Mouse (Mus musculus) right cerebral cortex, adult 2 months (tissue): Measurements from ENCODE around the gene Sulf2.
A peak's percentile ranks its signal among the peaks of the same experiment; 100 is the strongest.

Experiments used
- DNase-seq, 2 experiments: peaks; one replicate each; pipeline ENCODE4 v3.0.0; 2021 to 2022; ENCODE audit warnings: low spot score in 2 of 2

The Sulf2 gene

DNA sequence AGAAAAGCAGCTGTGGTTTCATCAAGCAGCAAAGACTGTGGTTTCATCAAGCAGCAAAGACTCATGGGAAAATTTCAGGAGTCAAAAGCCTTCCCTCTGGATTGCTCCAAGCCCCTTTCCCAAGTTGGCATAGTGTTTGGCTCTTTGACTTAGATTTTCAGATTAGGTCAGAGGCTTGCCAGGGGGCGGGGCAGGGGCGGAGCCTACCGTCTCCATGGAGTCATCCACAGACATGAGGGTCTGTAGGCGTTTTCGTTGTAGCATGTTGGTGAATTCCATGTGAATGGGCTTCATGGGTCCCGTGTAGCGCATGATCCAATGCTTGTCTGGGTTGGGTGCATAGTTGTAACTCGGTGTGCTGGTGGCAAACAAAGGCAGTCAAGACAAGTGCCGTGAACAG lies 66.5 kb downstream of the Sulf2 start:
- no peak for DNase-seq

GRCm38 (mm10) chr2:166086457-166087233 lies 68.8 kb downstream of the Sulf2 start:
- no peak for DNase-seq

DNA sequence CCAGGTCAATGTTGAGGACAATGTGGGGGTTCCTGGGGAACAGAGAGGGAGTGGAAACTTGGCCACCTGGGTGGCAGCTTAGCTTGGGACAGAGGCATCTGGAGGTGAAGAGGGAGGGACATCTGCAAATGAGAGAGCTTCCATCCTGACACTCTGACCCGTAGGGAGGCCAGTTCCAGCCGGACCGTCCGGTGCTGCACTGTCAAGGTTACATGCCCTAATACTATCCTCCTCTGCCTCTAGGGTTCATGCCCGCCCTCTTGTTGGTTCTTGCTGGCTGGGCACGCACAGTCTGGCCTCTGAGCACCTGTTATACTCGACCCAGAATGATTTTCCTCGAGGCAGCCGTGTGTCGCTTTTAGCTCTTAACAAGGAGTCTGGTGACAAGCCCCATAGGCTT lies 69.7 kb downstream of the Sulf2 start:
- DNase-seq, result no peak

DNA sequence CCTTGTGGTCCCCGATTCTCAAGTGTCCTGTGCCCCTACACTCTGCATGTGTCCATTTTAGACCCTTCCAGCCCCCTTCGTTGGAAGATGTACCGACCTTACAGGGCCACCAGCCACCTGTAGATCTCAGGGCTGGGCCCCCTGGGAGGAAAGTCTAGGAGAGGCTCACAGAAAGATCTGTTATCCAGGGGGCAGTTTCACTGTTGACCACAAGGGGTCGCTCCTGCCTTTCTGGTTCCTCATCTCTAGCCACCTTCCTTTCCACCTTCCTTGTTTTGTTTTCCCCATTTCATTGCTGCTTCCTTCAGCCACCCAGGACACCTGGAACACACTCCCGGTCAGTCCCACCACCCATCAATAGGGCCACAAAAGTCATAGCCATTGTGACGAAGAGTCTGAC lies 70.5 kb downstream of the Sulf2 start:
- DNase-seq, result peak; percentile 72 to 77

- DNase-seq, result no peak
These were observed 71.4 kb downstream of the Sulf2 start for GRCm38 (mm10) chr2:166084111-166084510.

GRCm38 (mm10) chr2:166083542-166084031 lies 71.9 kb downstream of the Sulf2 start:
- no peak for DNase-seq

GRCm38 (mm10) chr2:166082661-166083060 lies 72.8 kb downstream of the Sulf2 start:
- no peak for DNase-seq

DNA sequence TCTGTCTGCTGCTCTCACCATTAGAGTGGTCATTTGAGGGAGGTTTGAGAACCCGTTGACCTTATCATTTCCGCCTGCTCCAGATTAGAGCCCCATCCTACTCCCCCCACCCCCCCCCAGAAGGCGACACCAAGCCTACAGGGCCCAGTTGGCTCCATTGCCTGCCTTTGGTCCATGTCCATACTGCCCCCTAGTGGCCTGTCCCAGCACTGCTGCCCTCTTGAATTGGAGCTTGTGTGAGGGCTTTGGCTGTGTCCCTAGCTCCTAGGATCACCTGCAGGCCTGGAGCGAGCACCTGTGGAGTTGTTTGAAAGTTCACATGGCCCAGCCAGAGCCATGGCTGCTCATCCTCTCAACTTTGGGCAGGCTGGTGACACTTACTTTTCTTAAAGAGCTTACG lies 73.3 kb downstream of the Sulf2 start:
- DNase-seq, result peak; percentile 80 to 81

- no peak for DNase-seq
These were observed 74.3 kb downstream of the Sulf2 start for GRCm38 (mm10) chr2:166080967-166081750.

GRCm38 (mm10) chr2:166079961-166080885 lies 75.2 kb downstream of the Sulf2 start:
- DNase-seq, result no peak

DNA sequence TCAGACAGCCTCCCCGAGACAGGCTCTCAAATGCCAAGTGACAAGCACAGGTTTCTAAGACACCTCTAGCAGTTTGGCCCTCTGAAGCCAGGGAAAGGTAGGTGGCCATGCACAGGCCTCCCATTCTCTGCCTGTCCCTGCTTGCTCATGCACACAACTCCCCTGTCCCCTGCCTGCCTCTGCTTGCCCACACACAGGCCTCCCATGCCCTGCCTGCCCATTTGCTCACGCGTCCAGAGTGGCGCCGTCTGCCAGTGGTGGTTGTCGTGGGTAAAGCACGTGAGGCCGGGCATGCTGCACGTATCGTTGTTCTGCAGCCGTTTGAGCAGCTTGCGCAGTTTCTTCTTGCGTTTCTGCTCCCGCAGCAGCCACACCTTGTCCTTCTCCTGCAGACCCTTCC lies 76.2 kb downstream of the Sulf2 start:
- no peak for DNase-seq

DNA sequence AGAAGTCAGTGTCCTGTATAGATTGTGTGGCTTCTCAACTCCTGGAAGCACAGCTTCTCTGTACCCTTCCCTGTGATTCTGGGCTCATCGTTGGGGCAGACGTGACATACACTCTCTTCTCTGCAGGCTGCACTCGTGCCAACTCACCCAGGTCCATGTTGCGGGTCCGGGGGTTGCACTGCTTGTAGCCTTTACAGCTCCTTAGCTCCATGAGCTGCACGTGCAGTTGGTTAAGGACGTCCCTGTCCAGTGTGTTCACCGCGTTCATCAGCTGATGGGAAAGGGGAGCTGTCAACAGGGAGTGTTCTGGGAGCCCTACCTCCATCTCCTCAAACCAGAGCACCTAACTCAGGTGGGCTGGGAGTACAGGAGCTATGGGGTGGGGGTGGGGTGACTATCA lies 78.1 kb downstream of the Sulf2 start:
- no peak for DNase-seq

GRCm38 (mm10) chr2:166074322-166074721 lies 81.1 kb downstream of the Sulf2 start:
- no peak for DNase-seq

GRCm38 (mm10) chr2:166073082-166073481 lies 82.4 kb downstream of the Sulf2 start:
- DNase-seq, result no peak

- DNase-seq, result no peak
These were observed 83.6 kb downstream of the Sulf2 start for GRCm38 (mm10) chr2:166071889-166072288.

DNA sequence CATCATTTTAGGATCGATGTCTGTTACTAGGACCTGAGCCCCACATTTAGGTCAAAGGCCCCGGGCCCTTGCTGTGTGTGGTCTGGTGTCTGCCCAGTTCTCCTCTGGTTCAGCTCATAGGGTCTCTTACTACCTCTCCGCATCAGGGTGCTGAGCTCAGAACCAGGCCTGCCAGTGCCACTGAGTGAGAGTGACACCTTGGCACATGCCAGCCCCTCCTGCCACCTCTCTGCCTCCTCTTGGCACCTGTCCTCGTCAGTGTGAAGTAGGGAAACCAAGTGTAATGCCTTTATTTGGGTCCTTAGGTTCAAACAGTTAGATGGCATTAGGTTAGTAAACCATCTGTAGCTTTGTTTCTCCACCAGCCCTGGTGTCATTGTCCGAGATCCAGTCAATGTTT lies 84.0 kb downstream of the Sulf2 start:
- DNase-seq, result no peak

DNA sequence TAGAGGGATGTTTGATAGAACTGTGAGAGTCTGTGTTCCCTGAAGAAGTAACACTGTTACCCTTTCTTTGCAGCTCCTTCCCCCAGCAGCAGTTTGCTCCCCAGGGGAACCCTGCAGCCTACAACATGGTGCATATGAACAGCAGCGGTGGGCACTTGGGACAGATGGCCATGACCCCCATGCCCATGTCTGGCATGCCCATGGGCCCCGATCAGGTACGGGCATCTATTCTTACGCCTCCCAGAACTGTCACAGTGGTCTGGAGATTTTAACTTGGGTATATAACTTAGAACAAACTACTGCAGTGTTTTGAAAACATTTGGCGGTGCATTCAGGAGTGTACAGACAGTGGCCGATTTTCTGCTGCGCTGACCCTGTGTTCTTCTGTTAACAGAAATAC lies 85.7 kb downstream of the Sulf2 start:
- no peak for DNase-seq

DNA sequence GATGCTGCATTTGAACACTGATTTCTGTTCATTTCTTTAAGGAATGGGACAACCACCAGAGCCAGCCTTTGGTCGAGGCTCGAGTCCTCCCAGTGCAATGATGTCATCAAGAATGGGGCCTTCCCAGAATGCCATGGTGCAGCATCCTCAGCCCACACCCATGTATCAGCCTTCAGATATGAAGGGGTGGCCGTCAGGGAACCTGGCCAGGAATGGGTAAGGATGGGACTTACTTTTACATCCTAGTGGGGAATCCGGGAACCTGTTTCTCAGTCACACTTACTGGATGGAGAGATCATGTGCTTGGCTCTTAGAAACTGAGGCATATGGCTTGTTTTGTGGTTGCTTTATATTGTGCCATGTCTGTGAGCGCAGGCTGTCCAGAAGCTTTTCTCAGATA lies 86.3 kb downstream of the Sulf2 start:
- no peak for DNase-seq

GRCm38 (mm10) chr2:166068261-166068660 lies 87.2 kb downstream of the Sulf2 start:
- no peak for DNase-seq

DNA sequence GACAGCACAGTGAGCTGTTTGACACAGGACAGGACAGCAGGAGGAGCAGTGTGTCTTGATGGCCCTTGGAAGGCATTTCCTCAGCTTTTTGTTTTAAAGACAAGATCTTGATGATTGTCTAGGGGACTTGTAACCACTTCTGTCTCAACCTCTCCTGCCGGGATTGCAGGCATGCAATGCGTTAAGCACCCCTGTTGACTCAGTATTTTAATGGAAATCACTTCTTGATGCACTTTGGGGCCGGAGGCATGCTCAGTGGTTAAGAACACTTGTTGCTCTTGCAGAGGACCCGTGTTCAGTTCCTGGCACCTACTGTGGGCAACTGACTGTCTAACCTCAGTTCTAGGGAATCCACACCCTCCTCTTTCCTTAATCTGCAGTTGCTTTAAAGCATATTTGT lies 89.0 kb downstream of the Sulf2 start:
- DNase-seq, result no peak

GRCm38 (mm10) chr2:166062431-166062830 lies 93.0 kb downstream of the Sulf2 start:
- DNase-seq, result no peak

DNA sequence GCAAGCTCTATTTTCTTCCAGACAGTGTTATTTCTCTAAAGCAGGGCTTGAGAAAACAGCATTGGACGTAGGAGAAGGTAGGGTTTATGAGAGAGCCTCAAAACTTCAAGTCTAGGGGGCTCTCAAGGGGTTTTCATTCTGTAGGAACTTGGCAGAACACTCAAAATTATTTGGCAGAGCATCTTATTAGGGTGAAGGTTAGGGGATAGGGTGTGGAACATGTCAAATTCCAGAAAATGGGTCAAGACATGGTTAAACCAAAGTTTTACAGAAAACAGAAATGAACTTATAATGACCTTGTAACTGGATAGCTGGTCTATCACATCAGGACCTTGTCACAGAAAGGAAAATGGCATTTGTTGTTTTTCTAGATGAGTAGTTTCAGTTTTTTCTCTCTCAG lies 93.5 kb downstream of the Sulf2 start:
- no peak for DNase-seq
